Comparison of ENCODE assay signal across 13 mouse cellular contexts in the genomic region with DNA sequence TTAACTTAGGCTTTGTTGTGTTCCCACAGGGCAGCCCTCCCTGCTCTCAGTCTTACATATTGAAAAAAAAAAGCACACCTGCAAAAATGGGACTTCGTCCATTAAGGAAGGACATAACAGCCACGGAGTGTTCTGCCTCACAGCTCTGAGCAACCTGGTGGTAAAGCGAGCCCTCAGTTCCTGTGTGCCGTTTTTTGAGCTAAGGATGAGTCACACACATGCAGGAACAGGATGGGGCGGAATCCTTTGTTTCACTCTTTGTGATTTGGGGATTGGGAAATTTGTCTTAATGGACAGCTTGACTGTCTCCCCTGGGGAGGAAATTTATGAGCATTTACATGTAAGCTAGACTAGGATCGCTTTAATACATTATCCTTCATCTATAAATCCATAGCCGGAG.
DNase-seq lines count a peak whose midpoint lies in the region; ATAC-seq and TF ChIP-seq lines count a peak whose summit lies in the region.
"Had no signal": no experiment of that assay in that cellular context is flagged by ENCODE, and none has a peak within 500 bp of the region (broad histone marks: within the 10 kb centered on the region; RNA-seq: fewer than 3 reads in every experiment).

No protein-coding gene starts in this region.

- peak; percentile 25 to 38 for DNase-seq in adrenal gland, postnatal 36 days
- DNase-seq in adrenal gland, adult 8-10 months = no peak
- DNase-seq in urinary bladder, postnatal 14 days (ENCODE audit: low spot score) = peak; percentile 26
- no peak for DNase-seq in urinary bladder, postnatal 36 days (ENCODE audit: low spot score in 2 of 2)
- DNase-seq in right cerebral cortex, postnatal 14 days = no peak
- no peak for DNase-seq in liver, embryonic 11.5 days (ENCODE audit: low spot score)
- DNase-seq: liver, postnatal 0 days; retina, postnatal 1 day; thymus, adult 2 months had no signal

- H3K4me3 ChIP-seq in hindbrain, embryonic 12.5 days = no peak overlapping the region
- no peak overlapping the region for H3K4me3 ChIP-seq in intestine, postnatal 0 days (ENCODE audit: low read depth, low read length)
- no peak overlapping the region for H3K4me3 ChIP-seq in liver, embryonic 11.5 days (ENCODE audit: low read depth, low read length)
- H3K4me3 ChIP-seq: heart, embryonic 12.5 days had no signal

- TF ChIP-seq CTCF in intestine, postnatal 0 days (IDR thresholded peaks at IDR 0.05; ENCODE audit: low read depth) = no peak

- ATAC-seq in hindbrain, embryonic 12.5 days (ENCODE audit: low FRiP score) = peak; percentile 38; the same call in 1 of the 2 replicates
- ATAC-seq in intestine, postnatal 0 days = no peak
- no peak for ATAC-seq in liver, embryonic 11.5 days (replicated peaks; ENCODE audit: low FRiP score)
- ATAC-seq: liver, postnatal 0 days had no signal

- no peak overlapping the region for H3K9ac ChIP-seq in hindbrain, embryonic 12.5 days
- H3K9ac ChIP-seq in intestine, postnatal 0 days (ENCODE audit: low read depth, low read length) = no peak overlapping the region
- H3K9ac ChIP-seq in liver, embryonic 11.5 days (ENCODE audit: low read depth, low read length) = no peak overlapping the region
- H3K9ac ChIP-seq: heart, embryonic 12.5 days; liver, postnatal 0 days had no signal

- WGBS in hindbrain, embryonic 12.5 days = 52% methylated on average over 7 of the region's 7 CpGs
- WGBS in intestine, postnatal 0 days = 68% methylated on average over 7 of the region's 7 CpGs
- 62% methylated on average over 7 of the region's 7 CpGs for WGBS in liver, embryonic 11.5 days

- peaks cover 16% of the 10 kb centered on the region for H3K4me1 ChIP-seq in hindbrain, embryonic 12.5 days
- H3K4me1 ChIP-seq in intestine, postnatal 0 days (replicated peaks; ENCODE audit: control insufficient read depth, insufficient read depth, low read length) = no peaks in the 10 kb centered on the region
- H3K4me1 ChIP-seq in liver, embryonic 11.5 days (replicated peaks; ENCODE audit: control insufficient read depth, insufficient read depth, low read length) = peaks cover 7% of the 10 kb centered on the region; the same call in 1 of the 2 replicates

- no peak overlapping the region for H3K27ac ChIP-seq in hindbrain, embryonic 12.5 days
- H3K27ac ChIP-seq in intestine, postnatal 0 days (ENCODE audit: low read depth, low read length) = no peak overlapping the region
- no peak overlapping the region for H3K27ac ChIP-seq in liver, embryonic 11.5 days (ENCODE audit: low read depth, low read length)
- H3K27ac ChIP-seq: macrophage had no signal

- H3K9me3 ChIP-seq in hindbrain, embryonic 12.5 days (replicated peaks) = no peaks in the 10 kb centered on the region
- no peaks in the 10 kb centered on the region for H3K9me3 ChIP-seq in intestine, postnatal 0 days (ENCODE audit: control insufficient read depth)
- no peaks in the 10 kb centered on the region for H3K9me3 ChIP-seq in liver, embryonic 11.5 days (ENCODE audit: control insufficient read depth, low read length)
- H3K9me3 ChIP-seq: heart, embryonic 12.5 days had no signal

- no peaks in the 10 kb centered on the region for H3K36me3 ChIP-seq in hindbrain, embryonic 12.5 days
- no peaks in the 10 kb centered on the region for H3K36me3 ChIP-seq in intestine, postnatal 0 days (ENCODE audit: control insufficient read depth, insufficient read depth)
- H3K36me3 ChIP-seq in liver, embryonic 11.5 days (ENCODE audit: control insufficient read depth, insufficient read depth, low read length) = no peaks in the 10 kb centered on the region
- H3K36me3 ChIP-seq: heart, embryonic 12.5 days had no signal

- no peak overlapping the region for H3K4me2 ChIP-seq in hindbrain, embryonic 12.5 days (replicated peaks)
- H3K4me2 ChIP-seq in intestine, postnatal 0 days (replicated peaks; ENCODE audit: low read depth) = no peak overlapping the region
- H3K4me2 ChIP-seq in liver, embryonic 11.5 days = no peak overlapping the region

- H3K27me3 ChIP-seq in hindbrain, embryonic 12.5 days = no peaks in the 10 kb centered on the region
- no peaks in the 10 kb centered on the region for H3K27me3 ChIP-seq in intestine, postnatal 0 days (replicated peaks; ENCODE audit: control insufficient read depth, insufficient read depth, low read length)
- no peaks in the 10 kb centered on the region for H3K27me3 ChIP-seq in liver, embryonic 11.5 days (replicated peaks; ENCODE audit: control insufficient read depth, insufficient read depth, low read length)
- H3K27me3 ChIP-seq: heart, embryonic 12.5 days had no signal

Comparison
In these comparisons a context has a peak if more than half of its experiments do, and no peak if none do; other contexts are left out.
1. DNase-seq: peak in adrenal gland, postnatal 36 days (2 of 2) and urinary bladder, postnatal 14 days (single experiment); none in adrenal gland, adult 8-10 months (single experiment), urinary bladder, postnatal 36 days (0 of 2), right cerebral cortex, postnatal 14 days (single experiment) and liver, embryonic 11.5 days (single experiment).